Mouse (Mus musculus) megakaryocyte, adult 5-6 weeks (primary cell): ENCODE data around the gene Rnaseh2b. TPM values are rescaled to one million over a fixed set of nuclear protein-coding genes. Genes with fewer than 3 reads are reported as not detected.

Source experiments
- ATAC-seq: 2 replicates; pipeline ENCODE4 v1.8.0; 2016; ENCODE audit warnings: mild to moderate bottlenecking, inconsistent platforms; ENCODE audit not compliant: poor library complexity, severe bottlenecking
- total RNA-seq, 2 experiments: library from RNA; stranded (forward) in 1 of 2; stranded (reverse) in 1 of 2; fragments of 153-499, 151-499 nt in 1 of 2; fragments of 221-1000, 200-1000 nt in 1 of 2; gene quantifications; 2 replicates each; pipeline versions ENCODE4 v1.2.3 to v1.2.4; 2015 to 2017

Gene Rnaseh2b
- total RNA-seq, 2 experiments from 2014 or later: 60.5 to 106 TPM

DNA sequence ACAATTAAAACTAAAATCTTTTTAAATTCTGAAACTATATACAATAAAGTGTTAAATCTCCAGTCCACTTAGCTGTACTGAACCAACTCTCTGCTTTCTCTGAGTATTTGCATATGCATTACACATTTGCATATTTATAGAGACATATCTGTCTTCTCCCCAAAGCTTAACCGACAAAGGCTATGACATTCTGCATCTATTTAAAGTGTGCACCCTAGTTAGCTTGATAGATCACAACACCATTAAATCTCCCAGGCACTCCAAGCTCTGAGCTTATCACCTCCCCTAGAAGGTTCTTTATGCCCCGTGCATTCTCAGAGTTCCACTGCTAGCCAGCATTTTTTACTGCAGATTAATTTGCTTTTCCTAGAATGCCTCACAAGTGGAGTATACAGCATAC, 16.6 kb downstream of the Rnaseh2b start:
- ATAC-seq: no peak

DNA sequence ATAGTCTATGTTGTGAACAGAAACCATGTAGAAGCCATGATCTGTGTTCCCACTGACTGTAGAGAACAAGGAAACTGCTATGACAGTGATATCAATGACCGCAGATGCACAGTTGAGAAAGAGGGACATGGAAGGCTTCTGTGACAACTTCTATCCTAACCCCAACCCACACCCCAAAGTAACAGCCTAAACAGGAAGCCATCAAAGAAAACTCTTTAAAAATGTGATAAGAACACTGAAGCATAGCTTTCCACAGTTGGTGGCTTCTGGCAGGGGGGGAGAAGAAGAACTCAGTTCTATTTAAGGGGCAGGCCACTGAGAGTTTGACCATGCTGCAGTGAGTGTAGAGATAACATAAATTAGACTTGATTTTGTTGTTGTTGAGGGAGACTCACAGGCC, 19.3 kb downstream of the Rnaseh2b start:
- no peak for ATAC-seq

DNA sequence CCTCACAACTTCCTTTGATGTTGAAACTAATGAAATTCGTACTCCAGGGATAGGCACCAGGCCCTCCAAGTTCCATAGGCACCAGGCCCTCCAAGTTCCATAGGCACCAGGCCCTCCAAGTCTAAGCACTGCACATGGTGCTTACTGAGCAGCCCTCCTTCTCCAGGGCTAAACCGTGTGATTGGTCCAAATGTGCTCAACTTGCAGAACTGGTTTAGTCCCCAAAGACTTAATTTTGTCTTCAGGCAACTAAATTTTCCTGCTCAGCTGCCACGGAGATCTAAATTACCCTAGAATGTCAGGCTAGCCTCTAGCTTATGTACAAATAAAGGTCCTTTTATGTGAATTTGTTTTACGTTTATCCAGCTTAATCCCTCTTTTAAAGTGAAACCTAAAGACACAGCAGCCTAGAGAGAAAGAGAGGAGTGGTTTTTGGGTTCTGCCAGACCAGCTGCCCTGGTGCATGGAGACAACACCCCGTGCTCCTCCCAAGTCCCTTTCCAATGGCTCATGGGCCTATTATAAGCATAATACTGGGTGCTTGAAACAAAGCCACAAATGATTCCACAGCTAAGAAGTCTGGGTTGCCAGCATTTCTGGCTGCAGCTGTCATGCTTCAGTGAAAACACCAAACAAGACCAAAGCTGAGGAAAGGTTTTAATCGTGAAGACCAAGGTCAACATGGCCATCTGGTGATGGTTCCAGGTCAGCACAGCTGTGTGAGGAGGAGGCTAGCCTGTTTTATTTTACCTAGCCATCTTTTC, 30.4 kb downstream of the Rnaseh2b start:
- ATAC-seq: no peak

DNA sequence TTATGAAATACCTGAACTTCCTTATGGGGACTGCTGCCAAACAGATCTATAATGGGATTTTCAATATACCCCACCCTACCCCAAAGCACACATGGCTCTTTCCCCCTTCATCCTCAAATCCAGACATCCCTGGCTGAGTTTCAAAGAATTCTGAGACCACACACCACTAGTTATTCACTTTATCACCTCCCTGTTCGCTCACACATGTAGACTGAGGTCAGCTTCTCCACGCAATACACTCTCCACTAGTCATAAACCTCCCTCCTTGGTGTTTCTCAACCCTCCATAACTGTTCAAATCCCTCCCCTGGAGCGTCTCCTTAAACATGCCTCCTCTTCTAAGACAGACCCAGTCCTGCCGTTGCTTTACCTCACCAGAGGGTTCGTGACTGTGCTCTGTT, 31.1 kb downstream of the Rnaseh2b start:
- ATAC-seq: no peak

DNA sequence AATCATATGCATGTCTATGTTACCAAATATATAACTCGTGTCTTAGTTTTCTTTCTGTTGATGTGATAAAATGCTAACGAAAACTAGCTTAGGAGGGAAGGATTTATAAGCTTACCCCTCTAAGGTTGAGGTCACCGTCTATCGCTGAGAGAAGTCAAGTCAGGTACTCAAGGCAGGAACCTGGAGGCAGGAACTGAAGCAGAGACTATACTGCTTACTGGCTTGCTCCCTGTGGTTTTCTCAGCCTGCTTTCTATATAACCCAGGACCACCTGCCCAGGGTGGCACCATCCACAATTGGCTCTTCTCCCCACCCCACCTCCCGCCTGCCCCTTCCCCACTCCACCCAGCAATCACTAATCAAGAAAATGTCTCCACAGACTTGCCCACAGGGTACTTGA, 32.6 kb downstream of the Rnaseh2b start:
- ATAC-seq: no peak

DNA sequence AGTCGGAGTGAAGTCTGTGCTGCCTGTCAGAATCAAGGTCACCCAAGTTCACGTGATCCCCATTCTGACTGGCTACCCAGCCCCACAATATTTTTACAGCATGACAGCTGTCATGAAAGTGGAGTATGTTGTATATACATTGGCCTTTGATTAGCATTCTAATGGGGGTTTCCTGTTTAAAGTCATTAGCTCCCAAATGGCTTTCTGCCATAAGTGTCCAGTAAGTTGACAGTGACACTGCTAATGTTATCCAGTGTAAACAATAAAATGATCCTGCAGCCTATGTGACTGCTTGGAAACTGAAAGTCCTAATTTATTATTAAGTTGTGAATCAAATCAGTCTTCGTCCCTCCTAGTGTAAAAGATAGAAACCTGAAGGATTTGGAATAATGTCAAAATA, 33.6 kb downstream of the Rnaseh2b start:
- ATAC-seq: no peak

DNA sequence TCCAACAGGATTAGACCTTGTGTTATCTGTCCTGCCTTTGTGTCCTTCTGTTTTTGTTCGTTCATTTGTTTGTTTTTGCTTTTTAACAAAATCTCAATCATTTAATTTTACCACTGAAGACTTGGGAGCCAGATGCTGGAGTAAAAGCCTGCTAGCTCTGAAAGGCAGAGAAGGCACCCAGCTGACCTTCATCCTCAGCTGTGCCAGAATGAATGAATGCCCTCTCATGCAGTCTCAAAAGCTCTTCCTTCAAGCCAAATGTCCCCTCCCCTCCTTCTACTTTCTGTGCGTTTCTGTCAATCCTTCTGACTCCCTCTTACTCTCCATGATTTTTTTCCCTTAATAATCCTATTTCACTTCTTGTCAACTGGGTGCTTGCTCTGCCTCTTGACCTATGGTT, 34.8 kb downstream of the Rnaseh2b start:
- no peak for ATAC-seq

DNA sequence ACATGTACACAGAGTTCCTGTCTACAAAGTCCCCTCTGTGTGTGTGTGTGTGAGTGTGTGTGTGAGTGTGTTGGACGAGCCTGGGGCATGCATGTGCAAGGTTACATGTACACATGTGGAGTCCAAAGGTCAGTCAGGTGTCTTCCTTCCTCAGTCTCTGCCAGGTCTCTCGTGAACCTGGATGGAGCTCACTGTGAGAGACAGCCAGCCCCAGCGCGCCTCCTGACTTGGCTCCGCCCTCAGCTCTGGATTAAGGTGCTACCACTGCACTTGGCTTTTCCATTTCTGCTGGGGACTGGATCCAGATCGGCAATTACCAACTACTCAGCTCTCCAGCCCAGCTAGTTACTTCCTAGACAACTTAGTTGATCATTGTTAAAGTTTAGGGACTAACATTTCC, 36.2 kb downstream of the Rnaseh2b start:
- ATAC-seq: no peak

DNA sequence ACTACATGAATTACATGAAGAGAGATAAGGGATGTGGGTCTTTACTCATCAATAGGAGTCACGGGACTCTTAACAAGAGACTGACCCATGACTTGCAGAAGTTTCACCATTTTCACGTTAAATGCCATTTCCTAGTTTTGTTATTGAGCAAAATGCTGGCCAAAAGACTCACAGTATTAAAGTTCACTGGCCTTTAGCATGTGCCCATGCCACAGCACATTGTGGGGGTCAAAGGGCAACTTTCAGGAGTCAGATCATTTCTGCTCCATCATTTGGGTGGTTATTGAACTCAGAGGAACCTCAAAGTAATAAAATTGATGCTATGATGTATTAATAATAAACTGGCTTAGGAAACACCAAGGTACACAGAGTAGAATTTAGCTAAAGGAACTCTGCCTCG, 37.2 kb downstream of the Rnaseh2b start:
- no peak for ATAC-seq

DNA sequence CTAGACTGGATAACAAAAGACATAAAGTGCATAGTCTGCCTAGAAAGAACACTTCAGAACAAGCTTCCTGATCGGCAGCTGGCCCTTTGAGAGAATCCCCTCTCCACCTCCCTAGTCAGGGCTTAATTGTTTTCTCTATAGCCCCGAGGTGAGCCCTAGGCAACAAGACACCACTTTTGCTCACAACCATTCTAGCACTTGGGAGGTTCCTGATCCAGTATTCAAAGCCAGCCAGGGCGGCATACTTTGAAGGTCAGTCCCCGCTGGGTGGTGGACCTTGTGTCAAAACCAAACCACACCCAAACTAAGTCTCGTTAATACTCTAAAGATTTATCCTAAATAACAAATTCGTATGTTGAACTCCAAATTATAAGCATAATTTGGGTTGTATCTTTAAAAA, 39.1 kb downstream of the Rnaseh2b start:
- ATAC-seq: no peak

DNA sequence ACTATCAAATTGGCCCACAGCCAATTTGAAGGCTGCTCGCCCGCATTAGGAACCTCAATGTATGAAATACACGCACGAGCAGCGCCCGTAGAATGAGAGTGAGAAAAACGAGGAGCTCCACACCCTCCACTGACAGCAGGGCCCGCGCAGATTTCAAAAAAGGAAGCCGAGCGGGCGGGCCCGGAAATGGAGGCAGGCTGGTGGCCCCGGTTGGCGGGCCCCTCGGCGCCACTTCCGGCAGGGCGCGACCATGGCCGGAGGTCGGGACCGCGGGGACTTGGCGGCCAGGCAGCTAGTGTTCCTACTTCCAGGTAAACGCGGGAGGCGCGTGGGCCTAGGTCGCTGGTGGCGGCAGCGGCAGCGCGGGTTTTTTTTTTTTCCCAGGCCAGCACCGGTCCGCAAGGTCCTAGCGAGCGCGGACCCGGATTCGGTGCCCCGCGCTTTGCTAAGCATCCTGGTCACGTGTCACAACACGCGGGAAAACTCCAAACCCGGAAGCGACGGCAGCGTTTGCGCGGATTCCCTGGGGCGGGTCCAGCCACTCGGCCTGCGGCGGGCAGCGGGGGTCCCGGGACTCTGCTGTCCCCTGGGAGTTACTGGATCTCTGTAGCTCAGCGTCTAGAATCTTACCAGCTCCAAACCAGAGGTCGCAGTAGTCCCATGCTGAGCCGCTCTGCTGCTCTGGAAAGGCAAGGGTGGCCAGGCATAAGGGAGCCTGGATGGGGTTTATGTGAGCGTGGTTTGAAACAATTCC, 39.7 kb downstream of the Rnaseh2b start:
- ATAC-seq: peak; percentile 98

DNA sequence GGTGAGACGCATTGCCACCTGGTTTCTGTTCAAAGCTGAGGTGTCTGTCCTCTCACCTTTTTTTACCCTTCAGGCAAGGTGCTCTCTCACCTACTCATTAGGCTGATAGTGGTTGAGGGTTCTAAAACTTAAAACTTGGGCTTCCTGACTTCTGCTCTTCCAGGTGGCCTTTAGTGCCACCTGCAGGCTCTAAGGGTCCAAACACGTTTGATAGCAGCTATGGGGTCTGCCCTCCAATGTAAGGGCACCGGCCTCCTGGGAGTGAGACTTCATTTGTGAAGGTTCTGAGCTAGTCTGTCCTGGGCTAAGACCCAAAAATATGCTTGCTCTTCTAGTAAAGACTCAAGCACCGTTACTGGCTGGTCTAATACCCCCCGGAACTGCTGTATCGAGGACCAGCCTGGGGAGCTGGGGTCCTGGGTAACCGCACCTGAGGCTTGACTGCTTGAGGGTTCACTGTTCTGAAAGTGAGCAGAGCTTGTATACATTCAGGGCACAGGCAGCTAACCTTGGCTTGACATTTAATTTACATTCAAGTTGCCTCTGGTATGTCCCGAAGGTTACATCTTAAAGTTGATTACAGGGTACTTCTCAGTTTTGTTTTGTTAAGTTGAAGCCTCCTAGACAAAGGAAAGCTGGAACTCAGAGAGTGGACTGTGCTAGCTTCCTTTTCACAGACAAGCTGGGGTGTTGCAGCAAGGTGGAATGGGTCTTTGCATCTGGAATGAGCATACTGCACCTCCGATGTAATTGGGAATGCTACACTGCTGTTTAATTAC, 41.7 kb downstream of the Rnaseh2b start:
- no peak for ATAC-seq

DNA sequence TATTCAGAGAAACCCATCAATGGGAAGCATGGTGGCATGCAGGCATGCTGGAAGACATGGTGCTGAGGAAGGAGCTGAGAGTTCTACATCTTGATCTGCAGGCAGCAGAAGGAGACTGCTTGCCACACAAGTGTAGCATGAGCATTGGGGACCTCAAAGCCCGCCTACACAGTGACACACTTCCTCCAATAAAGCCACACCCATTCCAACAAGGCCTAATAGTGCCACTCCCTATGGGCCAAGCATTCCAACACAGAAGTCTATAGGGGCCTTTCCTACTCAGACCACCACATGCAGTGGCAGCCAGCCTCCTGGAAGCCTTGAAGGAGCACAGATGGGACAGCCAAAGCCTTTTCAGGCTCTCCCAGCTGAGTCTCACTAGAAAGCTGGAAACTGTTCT, 46.8 kb downstream of the Rnaseh2b start:
- no peak for ATAC-seq

DNA sequence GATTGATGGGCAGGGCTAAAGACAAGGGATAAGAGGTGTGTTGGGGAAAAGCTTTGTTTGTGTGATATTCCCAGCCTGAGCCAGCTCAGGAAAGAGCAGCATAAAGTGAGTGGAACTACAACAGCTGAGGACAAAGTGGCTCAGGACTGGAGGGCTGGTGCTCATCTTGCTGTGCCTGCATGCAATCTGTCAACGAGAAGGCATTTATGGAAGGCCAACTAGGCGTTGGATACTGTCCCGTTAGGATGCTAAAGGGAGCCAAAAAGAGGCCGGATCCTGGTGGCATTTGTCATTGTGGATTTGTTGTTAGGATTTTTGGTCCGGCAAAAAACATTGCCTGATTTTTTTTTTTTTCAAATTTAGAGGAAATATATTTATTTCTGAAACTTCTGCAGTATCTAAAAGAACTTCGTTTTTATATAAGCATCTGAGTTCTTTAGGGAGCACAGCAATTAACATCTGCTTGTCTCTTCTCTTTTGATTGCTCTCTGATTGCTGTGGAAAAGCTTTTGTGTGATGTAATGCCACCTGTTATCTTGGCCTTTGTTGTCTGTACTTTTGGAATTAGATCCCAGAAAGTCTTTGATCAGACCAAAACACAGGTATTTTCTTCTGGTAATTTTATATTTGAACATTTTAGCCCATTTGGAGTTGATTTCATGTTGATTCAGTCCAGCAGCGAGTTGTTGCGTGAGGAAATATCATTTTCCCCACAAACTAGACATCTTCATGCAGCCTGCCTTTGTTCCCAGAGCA, 49.7 kb downstream of the Rnaseh2b start:
- ATAC-seq: no peak

DNA sequence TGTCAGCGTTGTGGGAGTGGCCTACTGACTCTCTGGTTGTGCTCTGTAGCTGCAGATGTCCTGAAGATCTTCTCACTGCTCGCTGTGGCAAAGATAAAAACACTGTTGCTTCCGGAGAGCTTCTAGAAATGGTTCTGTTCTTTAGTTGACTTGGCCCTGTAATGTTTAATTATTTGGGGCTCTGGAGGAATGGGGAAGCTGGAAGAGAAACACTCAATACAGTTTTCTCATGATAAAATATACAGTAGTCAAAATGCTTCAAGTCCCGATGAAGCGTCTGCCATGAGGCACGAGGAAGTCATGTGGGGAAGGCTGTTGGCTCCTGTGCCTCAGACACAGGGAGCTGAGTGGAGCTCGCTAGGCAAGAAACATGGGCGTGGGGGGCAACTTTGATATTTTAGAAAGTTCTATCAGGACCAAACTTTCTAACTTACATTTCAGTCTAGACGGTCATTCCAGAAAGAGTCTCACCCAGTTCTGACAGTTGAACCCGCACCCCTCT, 50.3 kb downstream of the Rnaseh2b start:
- ATAC-seq: peak; percentile 53

DNA sequence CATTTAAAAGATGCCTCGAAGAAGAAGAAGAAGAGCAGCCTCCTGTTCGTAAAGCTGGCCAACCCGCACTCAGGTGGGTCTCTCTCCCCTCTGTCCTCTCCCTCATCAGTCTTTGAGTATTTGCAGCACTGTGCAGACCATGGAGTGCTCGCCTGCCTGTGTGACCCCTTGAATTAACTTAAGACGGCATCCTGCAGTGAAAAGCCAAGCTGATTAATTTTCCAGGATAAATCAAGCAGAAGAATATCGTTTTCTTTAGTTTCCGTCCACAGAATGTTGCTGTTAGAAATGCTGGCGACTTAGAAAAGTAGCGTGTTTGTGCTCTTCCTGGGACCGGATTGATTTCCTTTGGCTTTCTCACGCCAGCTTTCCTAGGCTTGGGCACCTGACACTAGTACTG, 54.2 kb downstream of the Rnaseh2b start:
- ATAC-seq: no peak

DNA sequence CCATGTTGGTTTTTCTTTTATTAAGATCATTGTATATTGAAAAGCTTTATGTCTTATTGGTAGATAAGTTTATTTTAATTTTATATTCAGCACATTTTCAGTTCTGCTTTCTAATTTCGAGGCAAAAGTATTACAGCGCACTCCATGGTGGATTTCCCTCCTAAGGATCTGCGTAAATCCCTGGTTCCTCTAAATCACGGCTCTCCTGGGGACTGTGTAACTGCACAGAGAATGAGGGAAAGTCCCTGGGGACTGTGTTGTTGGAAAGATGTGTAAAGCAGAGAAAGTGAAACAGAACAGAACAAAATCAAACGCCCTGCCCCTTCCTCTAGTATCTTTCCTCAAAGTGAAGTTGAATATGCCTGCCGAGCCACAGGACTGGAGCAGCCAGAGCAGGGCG, 54.7 kb downstream of the Rnaseh2b start:
- peak; percentile 68 for ATAC-seq

DNA sequence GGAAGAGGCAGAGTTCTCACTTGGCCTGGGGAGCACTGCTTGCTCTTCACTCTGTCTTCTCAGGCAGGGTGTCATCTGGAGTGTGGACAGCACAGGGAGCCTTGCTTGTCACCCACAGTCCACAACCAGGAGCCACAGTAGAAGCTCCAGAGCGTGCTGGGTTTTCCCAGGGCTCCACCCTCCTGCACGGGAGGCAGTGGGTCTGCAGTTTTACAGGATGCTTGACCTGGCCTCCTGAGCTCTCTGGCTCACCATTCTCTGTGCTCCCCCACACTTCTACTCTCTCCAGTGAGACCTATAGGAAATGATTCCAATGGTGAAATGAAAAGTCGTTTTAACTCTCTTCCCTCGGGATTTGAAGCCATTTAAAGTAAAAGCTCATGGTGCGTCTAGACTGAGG, 57.4 kb downstream of the Rnaseh2b start:
- ATAC-seq: no peak

DNA sequence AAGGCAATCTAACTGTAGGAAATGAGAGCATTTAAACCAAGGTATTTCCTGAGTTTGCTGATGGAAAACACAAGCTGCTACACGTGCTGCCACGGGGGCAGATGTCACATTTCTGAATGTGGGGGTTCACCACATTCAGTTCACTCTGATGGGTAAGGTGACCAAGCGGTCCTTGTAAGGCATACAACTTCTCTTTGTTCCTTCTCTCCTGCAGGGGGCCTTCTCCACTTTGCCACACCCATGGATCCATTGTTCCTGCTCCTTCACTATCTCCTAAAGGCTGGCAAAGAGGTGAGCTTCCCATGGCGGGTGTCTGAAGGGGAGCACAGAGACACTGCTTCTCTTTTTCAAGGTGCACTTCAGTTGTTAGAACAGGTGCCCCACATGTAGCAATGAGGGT, 57.8 kb downstream of the Rnaseh2b start:
- no peak for ATAC-seq

DNA sequence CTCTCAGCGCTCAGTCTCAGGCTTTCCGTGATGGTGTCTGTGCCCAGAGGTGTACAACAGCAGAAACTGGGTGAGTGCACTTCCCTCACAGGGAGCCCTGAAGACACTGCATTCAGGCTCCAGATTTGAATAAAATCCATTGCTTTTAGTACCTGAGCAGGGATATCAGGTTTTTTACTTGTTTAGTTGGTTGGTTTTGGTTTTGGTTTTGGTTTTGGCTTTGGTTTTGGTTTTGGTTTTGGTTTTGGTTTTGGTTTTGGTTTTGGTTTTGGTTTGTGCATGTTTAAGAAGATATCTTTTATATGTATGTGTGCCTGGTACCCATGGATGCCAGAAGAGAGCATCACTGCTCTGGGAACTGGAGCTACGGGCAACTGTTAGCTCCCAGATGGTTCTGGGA, 58.5 kb downstream of the Rnaseh2b start:
- no peak for ATAC-seq

DNA sequence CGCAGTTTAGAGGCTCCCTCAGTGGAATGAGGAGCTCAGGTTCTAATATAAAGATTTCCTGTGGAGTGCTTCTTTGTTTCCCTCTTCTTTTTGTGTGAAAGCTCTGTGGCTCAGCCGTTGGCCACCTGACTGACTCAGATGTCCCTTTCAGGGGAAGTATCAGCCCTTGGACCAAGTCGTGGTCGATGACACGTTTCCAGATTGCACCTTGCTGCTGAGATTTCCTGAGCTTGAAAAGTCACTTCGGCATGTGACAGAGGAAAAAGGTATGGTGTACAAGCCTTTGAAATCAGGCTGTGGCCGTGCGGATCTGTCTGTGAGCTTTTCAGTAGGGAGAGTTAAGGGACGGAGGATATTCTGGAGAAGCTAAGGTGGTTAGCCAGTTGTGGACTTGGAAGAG, 61.0 kb downstream of the Rnaseh2b start:
- ATAC-seq: no peak
